Mouse (Mus musculus) myocyte (in vitro differentiated cells): ENCODE results near the gene Wrap53.

ENCODE experiments used
- E2F4 ChIP-seq: IDR thresholded peaks from one replicate; pipeline ENCODE4 v1.6.1; 2011; ENCODE audit warnings: mild to moderate bottlenecking, control low read depth, moderate library complexity; ENCODE audit not compliant: insufficient read depth
- MYOD1 ChIP-seq, 3 experiments: IDR thresholded peaks; one replicate each; pipeline ENCODE4 v1.6.1; 2011; ENCODE audit warnings: control low read depth in 2 of 3, low read depth in 2 of 3, mild to moderate bottlenecking in 2 of 3, moderate library complexity in 1 of 3; ENCODE audit not compliant: insufficient read length in 2 of 3, control insufficient read depth in 1 of 3
- POLR2A ChIP-seq: IDR thresholded peaks from one replicate; pipeline ENCODE4 v1.6.1; 2011; ENCODE audit warnings: low read depth, mild to moderate bottlenecking, control low read depth, moderate library complexity; ENCODE audit not compliant: insufficient read length
- USF1 ChIP-seq: IDR thresholded peaks from one replicate; pipeline ENCODE4 v1.6.1; 2011; ENCODE audit warnings: low read depth, mild to moderate bottlenecking, control low read depth, moderate library complexity

- TF ChIP-seq USF1 (no peak), POLR2A (no peak), MYOD1 (IDR thresholded peaks at IDR 0.05; ENCODE audit: control insufficient read depth in 1 of 3, insufficient read length in 2 of 3, low read depth in 2 of 3) (no peak), E2F4 (no peak)
Observed at GRCm38 (mm10) chr11:69532480-69533150, 47.4 kb downstream of the Wrap53 start.
